Mouse (Mus musculus): Measurements from ENCODE around the gene Gm10799.
A peak's percentile ranks its signal among the peaks of the same experiment; 100 is the strongest.
"Not testable (repeated sequence)": the region's sequence is repeated elsewhere in the genome, so short reads cannot be mapped to it uniquely, and the experiment has no call there.

The Gm10799 gene

DNA sequence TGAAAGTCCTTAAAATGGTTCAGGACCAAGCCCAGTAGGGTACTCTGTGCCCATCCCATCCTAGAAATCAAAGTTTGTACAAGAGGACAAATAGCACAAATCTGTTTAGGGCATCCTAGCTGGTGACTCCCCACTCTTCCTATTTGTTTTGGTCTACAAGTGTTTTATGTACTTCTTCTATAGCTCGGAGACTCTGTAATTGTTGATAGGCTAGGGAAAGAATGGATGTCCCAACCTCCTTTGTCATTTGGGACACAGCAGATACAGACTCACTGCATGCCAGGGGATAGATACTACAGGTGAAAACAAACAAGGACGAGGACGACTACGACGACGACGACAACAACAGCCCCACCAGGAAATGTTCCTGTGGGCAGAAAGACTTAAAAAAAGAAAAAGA, at the start of gene Gm10799:
Gene Gm10799 (minus strand): TSS at position 101 of the 400 bp plus-strand sequence.
- not testable (repeated sequence) for DNase-seq (ENCODE audit: low spot score)

DNA sequence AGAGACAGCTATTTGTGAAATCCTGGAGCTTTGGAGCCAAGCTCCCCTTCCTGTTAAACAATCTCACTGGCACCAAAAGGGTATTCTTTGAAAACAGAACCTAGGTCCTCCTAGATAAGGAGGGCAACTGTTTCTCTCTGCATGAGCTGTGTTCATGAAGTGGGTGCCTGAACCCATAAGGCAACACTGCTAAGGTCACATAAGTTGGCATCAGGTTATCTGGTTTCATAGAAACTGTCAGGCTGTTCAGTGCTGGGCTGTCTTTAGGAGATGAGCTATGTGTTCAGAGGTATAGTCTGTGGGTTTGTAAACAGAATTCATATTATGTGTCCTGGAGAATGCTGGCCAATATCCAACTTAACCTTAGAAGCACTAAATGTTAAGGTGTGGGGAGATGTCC, 48.8 kb upstream of the Gm10799 start:
- DNase-seq (ENCODE audit: low spot score): not testable (repeated sequence)

DNA sequence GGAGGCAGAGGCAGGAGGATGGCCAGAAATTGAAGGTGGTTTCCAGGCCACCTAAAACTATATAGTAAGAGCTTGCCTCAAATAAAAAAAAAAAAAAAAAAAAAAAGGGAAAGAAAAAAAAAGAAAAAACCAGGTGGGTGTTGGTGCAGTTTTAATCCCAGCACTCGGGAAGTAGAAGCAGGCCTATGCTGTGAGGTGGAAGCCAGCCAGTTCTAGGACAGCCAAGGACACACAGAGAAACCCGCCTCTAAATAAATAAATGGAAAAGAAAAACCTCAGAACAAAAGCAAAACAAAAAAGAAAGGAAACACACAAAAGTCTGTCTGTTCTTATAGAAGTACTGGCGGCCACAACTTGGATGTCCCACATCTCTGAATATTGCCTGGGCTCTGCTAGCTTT, 46.5 kb upstream of the Gm10799 start:
- no peak for DNase-seq (ENCODE audit: low spot score)

DNA sequence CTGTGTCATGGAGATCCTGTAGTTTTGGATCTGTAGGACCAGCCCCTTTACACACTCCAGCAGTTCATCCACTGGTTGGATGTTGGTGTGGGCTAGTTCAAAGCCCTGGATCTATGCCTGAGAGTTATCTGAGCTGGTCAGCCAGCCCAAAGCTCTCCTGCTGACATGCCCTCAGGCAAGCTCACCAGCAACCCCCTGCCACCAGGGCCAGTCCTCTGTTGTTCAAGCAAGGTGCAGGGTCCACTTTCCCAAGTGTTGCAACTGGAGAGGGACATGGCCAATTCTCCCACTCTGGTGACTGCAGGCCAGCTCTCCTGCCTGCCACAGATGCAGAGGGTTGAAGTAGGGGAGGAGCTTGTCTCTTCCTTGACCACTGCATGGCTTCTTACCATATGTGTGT, 45.2 kb upstream of the Gm10799 start:
- not testable (repeated sequence) for DNase-seq (ENCODE audit: low spot score)

DNA sequence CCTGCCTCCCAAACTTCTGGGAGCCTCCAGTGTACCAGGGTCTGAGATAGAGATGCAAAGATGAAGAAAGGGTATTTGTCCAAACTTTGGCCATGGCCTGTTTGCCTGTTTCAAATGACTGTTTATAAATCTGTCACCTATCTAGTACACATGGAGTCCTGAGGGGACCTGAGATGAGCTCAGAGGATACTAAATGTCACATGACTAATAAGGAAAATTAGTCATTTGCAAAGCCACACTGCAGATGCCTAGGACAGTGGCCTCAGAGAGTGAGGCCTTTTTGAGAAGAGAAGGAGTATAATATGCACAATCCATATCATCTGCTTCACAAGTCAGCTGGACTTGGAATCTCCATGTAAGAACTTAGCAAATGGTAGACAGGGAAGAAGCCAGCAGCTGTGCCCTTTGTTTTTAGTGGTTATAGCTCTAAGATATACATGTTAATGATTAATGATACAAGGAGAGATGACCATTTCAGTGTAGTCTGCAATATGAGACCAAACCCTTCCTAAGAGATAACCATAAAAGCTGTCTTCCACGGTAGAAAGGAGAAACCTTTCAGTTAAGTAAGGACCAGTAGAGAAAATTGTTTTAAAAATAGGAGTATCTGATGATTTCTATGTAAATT, 42.9 kb upstream of the Gm10799 start:
- not testable (repeated sequence) for DNase-seq (ENCODE audit: low spot score)

DNA sequence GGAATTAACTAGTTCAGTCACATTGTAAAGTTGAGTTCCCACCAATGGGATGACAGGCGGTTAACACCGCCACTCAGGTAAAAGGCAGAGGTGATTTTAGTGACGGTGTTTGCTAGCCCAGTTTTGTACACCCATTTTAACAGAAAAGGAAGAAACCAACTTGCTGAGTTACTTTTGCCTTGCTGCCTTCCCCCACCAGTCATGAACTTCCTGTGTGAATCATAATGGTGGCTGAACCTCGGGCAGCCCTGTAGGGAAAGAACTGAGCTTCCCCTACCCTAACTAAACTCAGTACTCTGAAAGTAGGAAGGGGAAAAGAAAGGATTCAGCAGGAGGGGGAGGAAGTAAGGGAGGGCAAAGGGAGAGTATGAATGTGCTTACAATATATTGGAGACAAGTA, 41.7 kb upstream of the Gm10799 start:
- DNase-seq (ENCODE audit: low spot score): no peak

DNA sequence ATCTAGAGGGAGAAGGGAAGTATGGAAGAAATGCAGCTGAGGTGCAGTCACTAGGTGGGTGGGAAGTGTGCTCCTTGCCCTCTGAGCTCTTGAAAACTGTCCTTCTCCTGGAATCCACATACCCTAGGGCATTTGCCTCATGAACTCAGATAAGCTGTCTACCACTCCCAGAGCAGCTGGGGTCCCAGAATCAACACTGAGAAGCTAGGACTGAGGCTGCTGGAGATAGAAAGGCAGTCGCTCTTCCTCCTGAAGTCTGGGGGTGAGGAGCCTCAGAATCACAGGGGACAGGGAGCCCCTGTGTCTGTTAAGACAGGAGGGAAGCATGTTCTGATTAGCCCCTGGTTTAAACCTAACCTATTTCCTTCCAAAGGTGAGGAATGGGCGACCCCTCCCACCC, 41.2 kb upstream of the Gm10799 start:
- DNase-seq (ENCODE audit: low spot score): no peak

DNA sequence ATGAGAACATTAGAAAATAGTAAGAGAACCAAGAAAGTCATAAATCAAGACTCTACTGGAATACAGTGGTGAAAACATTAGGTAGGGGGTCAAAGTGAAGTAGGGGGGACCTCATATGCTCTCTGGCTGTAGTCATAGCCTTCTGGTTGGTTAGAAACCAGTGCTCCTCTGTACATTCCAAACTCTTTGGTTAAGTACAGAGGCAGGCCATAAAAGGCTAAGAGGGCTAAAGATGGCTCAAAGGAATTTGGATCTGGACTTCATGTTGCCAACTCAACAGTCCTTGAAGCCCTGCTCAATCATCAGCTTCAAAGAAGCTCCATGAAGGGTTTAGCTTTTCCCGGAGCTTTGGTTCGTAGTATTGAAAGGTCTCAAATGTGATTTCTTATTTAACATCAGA, 40.7 kb upstream of the Gm10799 start:
- not testable (repeated sequence) for DNase-seq (ENCODE audit: low spot score)

DNA sequence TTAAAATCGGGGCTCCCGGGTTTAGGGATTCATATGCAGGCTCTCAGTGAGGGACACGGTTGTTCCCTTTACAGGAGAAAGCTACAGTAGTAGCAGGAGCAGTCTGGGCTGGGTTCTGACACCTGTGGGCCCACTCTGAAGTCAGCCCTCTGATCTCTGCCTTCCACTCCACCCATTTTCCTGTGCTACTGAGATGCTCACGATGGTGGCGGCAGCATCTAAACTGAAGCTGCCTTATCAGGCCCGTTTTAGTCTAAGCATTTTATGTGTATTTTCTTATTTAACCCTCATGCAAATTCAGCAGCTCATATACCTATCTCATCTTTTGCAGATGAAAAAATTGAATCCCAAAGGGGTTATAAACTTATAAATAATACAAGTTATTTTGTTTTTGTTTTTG, 36.5 kb upstream of the Gm10799 start:
- DNase-seq (ENCODE audit: low spot score): no peak

DNA sequence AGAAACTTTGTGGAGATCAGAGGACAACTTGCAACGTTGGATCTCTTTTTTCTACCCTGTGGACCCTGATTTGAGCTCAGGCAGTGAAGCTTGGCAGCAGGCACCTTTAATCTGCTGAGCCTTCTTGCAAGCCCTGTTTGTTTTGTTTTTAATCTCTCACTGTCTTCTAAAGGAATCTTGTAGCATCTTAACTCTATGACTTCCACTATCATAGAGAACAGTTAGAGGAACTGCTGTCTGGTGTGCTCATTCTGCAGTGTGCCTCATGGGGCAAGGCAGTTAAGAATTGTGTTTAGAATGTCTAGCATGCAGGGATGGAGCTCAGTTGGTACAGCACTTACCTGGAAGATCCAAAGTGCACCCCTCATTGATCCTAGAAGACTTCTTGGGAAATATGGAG, 31.6 kb upstream of the Gm10799 start:
- DNase-seq (ENCODE audit: low spot score): no peak

DNA sequence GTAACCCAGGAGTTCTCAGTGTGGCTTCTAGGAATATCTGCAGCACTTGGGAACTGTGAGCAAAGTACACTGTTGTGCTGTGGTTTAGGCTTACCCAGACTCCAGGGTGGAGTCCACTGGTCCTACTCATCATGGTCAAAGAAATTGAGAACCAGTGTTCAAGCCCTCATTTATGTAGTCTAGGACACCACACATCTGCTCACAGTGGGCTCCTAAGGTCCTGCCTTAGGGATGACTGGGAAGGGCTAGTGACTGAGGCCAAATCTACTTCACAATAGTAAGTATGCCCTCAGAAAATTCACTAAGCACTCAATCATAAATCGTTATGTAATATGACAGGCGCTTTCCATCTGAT, 30.9 kb upstream of the Gm10799 start:
- no peak for DNase-seq (ENCODE audit: low spot score)

DNA sequence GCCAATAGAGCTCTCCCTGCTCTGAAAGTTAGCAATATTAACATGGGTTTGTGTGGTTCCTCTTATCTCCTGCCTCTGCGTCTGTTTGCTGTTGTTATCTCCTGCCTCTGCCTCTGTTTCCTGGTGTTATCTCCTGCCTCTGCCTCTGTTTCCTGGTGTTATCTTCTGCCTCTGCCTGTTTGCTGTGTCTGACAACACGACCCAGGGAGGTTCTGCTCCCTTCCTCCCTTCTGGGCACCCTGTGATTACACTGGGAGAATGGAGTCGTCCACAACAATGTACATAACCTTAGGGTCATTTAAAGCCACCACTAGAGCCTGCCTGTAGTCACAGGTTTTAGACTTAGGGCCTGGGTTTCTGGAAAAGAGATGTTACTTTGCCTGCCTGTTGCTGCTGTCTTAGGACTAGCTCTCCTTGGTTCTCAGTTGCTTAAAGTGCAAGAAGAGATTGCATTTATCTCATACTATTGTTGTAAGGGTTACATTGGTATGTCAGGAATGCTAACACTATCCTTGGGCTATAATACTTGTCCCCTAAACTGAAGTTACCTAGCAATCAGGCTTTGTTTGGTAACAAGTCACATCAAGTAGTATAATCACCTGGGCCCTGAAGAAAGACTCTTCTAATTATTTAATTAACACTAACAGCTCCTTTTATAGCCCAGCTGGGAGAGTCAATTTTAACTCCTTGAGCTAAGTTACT, 30.3 kb upstream of the Gm10799 start:
- no peak for DNase-seq (ENCODE audit: low spot score)

DNA sequence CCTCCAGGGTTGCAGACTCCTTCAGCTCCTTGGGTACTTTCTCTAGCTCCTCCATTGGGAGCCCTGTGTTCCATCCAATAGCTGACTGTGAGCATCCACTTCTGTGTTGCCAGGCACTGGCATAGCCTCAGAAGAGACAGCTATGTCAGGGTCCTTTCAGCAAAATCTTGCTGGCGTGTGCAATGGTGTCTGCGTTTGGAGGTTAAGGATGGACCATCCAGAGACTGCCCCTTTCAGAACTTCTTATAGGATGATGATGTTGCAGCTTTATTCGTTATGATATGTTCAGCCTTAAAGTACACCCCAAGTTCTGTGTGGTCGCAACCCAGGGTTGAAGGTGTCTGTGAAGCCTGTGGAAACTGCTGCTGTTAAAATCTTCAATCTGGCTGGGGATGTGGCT, 29.0 kb upstream of the Gm10799 start:
- not testable (repeated sequence) for DNase-seq (ENCODE audit: low spot score)

DNA sequence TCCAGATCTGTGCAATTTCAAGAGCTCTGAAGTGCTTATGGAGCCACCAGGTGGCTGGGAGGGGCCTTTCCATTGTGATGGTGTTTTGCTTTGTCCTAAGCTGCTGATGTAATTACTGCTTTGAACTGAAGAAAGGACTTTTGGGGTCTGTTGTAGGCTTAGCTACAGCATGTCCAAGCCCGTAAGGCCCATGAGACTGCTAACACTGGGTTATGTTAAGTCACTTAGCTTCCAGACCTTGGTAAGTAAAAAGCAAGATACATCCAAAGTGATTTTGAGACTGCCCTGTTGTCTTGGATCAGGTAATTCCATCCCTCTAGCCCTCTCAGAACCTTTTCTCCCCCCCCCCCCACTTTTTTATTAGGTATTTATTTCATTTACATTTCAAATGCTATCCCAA, 28.4 kb upstream of the Gm10799 start:
- DNase-seq (ENCODE audit: low spot score): not testable (repeated sequence)

DNA sequence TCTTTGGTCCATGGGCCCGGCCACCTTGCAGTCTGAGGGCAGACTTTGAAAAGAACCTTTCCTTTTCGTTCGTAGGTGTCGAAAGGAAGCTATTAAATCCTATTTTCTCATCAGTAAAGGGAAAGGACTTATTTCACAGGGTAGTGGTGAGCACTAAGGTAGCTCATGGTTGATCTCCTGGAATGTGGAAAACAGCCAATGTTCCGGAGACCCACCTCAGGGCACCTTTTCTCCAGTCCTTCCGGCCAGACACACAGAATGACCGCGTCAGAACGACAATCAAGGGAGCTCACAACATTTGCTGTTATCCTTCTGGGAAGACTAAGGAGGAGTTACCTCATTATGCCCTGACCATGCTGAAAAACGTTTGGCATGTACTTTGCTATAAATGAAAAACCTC, 27.9 kb upstream of the Gm10799 start:
- DNase-seq (ENCODE audit: low spot score): no peak

DNA sequence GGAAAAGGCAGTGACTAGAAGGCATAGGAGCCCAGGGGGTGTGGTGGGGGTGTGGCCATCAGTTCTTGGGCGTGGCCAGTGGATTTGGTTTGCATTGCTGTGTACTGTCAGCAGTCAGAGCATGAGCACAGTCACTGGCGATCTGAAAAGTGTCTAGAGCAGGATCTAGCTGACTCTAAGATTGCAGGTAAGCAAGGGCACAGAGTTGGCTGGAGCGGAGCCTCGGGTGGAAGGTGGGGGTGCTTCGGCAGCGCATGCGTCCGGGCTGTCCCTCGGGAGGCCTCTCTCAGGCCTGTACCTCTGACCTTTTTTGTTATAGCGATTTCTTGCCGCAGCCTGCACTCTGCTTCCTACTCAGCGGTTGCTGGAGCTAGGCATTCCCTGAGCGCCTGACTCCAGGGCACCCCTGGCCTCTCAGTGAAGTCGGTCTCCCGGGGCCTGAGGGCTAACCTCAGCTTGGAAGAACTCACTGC, 27.4 kb upstream of the Gm10799 start, which contains the start of gene Cd59a:
Gene Cd59a (plus strand): TSS at position 61 of the 473 bp plus-strand sequence.
- peak; percentile 55 for DNase-seq (ENCODE audit: low spot score)

DNA sequence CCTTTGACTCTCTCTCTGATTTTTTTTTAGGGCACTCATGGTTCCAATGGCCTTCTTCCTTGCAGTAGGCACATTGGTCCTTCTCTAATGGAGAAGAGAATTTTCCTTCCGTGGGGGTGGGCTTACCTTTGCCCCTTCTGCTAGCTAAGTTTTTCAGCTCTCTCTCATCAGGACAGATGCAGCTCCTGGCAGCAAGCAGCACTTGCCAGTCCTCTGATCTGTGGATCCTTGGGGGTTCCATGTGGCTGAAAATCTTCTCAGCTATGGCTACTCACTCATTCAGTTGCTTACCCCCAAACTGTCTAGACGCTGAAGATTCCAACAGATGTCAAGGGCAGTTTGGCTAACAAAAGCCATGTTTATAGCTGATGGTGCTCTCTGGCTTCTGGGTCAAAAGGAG, 25.0 kb upstream of the Gm10799 start:
- DNase-seq (ENCODE audit: low spot score): no peak

DNA sequence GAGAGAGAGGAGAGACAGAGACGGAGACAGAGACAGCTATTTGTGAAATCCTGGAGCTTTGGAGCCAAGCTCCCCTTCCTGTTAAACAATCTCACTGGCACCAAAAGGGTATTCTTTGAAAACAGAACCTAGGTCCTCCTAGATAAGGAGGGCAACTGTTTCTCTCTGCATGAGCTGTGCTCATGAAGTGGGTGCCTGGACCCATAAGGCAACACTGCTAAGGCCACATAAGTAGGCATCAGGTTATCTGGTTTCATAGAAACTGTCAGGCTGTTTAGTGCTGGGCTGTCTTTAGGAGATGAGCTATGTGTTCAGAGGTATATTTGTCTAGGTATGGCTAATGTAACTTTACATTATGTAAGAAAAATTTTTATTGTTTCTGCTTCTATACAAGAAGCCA, 19.2 kb upstream of the Gm10799 start:
- not testable (repeated sequence) for DNase-seq (ENCODE audit: low spot score)

DNA sequence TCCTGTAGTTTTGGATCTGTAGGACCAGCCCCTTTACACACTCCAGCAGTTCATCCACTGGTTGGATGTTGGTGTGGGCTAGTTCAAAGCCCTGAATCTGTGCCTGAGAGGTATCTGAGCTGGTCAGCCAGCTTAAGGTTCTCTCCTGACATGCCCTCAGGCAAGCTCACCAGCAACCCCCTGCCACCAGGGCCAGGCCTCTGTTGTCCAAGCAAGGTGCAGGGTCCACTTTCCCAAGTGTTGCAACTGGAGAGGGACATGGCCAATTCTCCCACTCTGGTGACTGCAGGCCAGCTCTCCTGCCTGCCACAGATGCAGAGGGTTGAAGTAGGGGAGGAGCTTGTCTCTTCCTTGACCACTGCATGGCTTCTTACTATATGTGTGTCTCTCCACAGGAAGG, 15.7 kb upstream of the Gm10799 start:
- DNase-seq (ENCODE audit: low spot score): not testable (repeated sequence)

DNA sequence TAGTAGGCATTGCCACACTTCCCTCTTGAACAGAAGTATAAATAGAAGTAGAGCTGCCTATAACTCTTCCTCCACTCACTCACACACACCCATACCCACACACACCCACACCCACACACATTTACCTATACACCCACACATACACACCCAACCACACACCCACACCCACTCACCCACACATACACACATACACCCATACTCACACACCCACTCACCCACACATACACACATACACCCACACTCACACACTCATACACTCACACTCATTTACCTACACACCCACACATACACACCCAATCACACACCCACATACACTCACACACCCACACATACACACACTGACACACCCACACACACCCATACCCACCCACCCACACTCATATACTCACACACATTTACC, 14.1 kb upstream of the Gm10799 start:
- no peak for DNase-seq (ENCODE audit: low spot score)

DNA sequence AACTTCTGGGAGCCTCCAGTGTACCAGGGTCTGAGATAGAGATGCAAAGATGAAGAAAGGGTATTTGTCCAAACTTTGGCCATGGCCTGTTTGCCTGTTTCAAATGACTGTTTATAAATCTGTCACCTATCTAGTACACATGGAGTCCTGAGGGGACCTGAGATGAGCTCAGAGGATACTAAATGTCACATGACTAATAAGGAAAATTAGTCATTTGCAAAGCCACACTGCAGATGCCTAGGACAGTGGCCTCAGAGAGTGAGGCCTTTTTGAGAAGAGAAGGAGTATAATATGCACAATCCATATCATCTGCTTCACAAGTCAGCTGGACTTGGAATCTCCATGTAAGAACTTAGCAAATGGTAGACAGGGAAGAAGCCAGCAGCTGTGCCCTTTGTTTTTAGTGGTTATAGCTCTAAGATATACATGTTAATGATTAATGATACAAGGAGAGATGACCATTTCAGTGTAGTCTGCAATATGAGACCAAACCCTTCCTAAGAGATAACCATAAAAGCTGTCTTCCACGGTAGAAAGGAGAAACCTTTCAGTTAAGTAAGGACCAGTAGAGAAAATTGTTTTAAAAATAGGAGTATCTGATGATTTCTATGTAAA, 13.2 kb upstream of the Gm10799 start:
- DNase-seq (ENCODE audit: low spot score): not testable (repeated sequence)

DNA sequence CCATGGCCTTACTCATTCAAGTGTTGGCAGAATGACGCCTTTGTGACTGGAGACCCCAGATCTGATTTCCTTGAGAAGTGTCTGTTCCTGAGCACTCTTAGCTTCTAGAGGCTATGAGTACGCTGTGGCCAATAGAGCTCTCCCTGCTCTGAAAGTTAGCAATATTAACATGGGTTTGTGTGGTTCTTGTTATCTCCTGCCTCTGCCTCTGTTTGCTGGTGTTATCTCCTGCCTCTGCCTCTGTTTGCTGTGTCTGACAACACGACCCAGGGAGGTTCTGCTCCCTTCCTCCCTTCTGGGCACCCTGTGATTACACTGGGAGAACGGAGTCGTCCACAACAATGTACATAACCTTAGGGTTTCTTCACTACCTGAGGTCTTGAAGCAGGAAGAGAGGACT, 9.9 kb upstream of the Gm10799 start:
- not testable (repeated sequence) for DNase-seq (ENCODE audit: low spot score)

DNA sequence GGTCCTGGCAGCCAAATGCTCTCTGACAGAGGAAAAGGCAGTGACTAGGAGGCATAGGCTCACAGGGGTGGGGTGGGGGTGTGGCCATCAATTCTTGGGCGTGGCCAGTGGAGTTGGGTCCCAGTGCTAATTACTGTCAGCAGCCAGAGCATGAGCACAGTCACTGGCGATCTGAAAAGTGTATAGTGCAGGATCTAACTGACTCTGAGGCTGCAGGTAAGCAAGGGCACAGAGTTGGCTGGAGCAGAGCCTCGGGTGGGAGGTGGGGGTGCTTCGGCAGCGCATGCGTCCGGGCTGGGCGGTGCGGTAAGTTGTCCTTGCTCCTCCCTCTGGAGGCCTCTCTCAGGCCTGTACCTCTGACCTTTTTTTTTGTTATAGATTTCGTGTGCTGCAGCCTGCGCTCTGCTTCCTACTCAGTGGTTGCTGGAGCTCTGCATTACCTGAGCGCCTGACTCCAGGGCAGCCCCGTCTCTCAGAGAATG, 1.4 kb upstream of the Gm10799 start, which contains the start of gene Cd59b:
Gene Cd59b (plus strand): TSS at position 146 of the 482 bp plus-strand sequence.
- DNase-seq (ENCODE audit: low spot score): no peak
